Mouse (Mus musculus): Measurements from ENCODE around the gene Dusp7. TPM values are rescaled to one million over a fixed set of nuclear protein-coding genes. Genes with fewer than 3 reads are reported as not detected.

Gene Dusp7
- polyA plus RNA-seq, 1 experiment from 2014 or later, result 17.6 TPM

GRCm38 (mm10) chr9:106340501-106341312, 27.7 kb upstream of the Dusp7 start:
- H3K27ac ChIP-seq, result peak overlapping the region; percentile 86
- no peak for DNase-seq (ENCODE audit: extremely low spot score, low spot score)
- H3K4me3 ChIP-seq, result no peak overlapping the region
- H3K36me3 ChIP-seq (replicated peaks), result no peaks in the 10 kb centered on the region
- H3K4me1 ChIP-seq, result peaks cover 82% of the 10 kb centered on the region
- 58% methylated on average over 13 of the region's 13 CpGs for WGBS
- no peaks in the 10 kb centered on the region for H3K27me3 ChIP-seq (ENCODE audit: poor library complexity, severe bottlenecking)
- H3K9me3 ChIP-seq, result no peaks in the 10 kb centered on the region

GRCm38 (mm10) chr9:106341313-106341686, 27.1 kb upstream of the Dusp7 start:
- H3K4me3 ChIP-seq, result no peak overlapping the region
- no peaks in the 10 kb centered on the region for H3K36me3 ChIP-seq (replicated peaks)
- H3K4me1 ChIP-seq, result peaks cover 88% of the 10 kb centered on the region
- H3K27ac ChIP-seq, result peak overlapping the region; percentile 86
- H3K27me3 ChIP-seq (ENCODE audit: poor library complexity, severe bottlenecking), result no peaks in the 10 kb centered on the region
- H3K9me3 ChIP-seq, result no peaks in the 10 kb centered on the region
- WGBS, result 75% methylated on average over 3 of the region's 3 CpGs
- no peak for DNase-seq (ENCODE audit: extremely low spot score, low spot score)

- no peaks in the 10 kb centered on the region for H3K36me3 ChIP-seq (replicated peaks)
- H3K27me3 ChIP-seq (ENCODE audit: poor library complexity, severe bottlenecking), result no peaks in the 10 kb centered on the region
- 94% methylated on average over 9 of the region's 9 CpGs for WGBS
- H3K4me3 ChIP-seq, result no peak overlapping the region
- DNase-seq (ENCODE audit: extremely low spot score, low spot score), result no peak
- H3K4me1 ChIP-seq, result peaks cover 76% of the 10 kb centered on the region
- H3K27ac ChIP-seq, result peak overlapping the region; percentile 86
- no peaks in the 10 kb centered on the region for H3K9me3 ChIP-seq
Observed at GRCm38 (mm10) chr9:106342573-106342972, 25.9 kb upstream of the Dusp7 start.

GRCm38 (mm10) chr9:106345167-106345566, 23.3 kb upstream of the Dusp7 start:
- H3K36me3 ChIP-seq (replicated peaks), result no peaks in the 10 kb centered on the region
- no peaks in the 10 kb centered on the region for H3K9me3 ChIP-seq
- peaks cover 65% of the 10 kb centered on the region for H3K4me1 ChIP-seq
- H3K4me3 ChIP-seq, result no peak overlapping the region
- no peak for DNase-seq (ENCODE audit: extremely low spot score, low spot score)
- H3K27me3 ChIP-seq (ENCODE audit: poor library complexity, severe bottlenecking), result no peaks in the 10 kb centered on the region
- peak overlapping the region; percentile 80 for H3K27ac ChIP-seq
- 19% methylated on average over 6 of the region's 6 CpGs for WGBS

- peak overlapping the region; percentile 80 for H3K27ac ChIP-seq
- no peaks in the 10 kb centered on the region for H3K36me3 ChIP-seq (replicated peaks)
- 36% methylated on average over 6 of the region's 6 CpGs for WGBS
- peaks cover 65% of the 10 kb centered on the region for H3K4me1 ChIP-seq
- DNase-seq (ENCODE audit: extremely low spot score, low spot score), result no peak
- H3K4me3 ChIP-seq, result no peak overlapping the region
- no peaks in the 10 kb centered on the region for H3K9me3 ChIP-seq
- no peaks in the 10 kb centered on the region for H3K27me3 ChIP-seq (ENCODE audit: poor library complexity, severe bottlenecking)
Observed at GRCm38 (mm10) chr9:106345630-106346029, 22.8 kb upstream of the Dusp7 start.

GRCm38 (mm10) chr9:106348281-106348680, 20.2 kb upstream of the Dusp7 start:
- Histone ChIP-seq H3K27me3 (ENCODE audit: poor library complexity, severe bottlenecking) (no peaks in the 10 kb centered on the region), H3K27ac (peak overlapping the region; percentile 66; the same call in 1 of the 2 replicates), H3K4me3 (no peak overlapping the region), H3K36me3 (replicated peaks) (peaks cover 7% of the 10 kb centered on the region; the same call in 1 of the 2 replicates), H3K9me3 (no peaks in the 10 kb centered on the region), H3K4me1 (peaks cover 68% of the 10 kb centered on the region)
- 77% methylated on average over 10 of the region's 10 CpGs for WGBS
- DNase-seq (ENCODE audit: extremely low spot score, low spot score), result no peak

- no peaks in the 10 kb centered on the region for H3K27me3 ChIP-seq (ENCODE audit: poor library complexity, severe bottlenecking)
- peaks cover 7% of the 10 kb centered on the region; the same call in 1 of the 2 replicates for H3K36me3 ChIP-seq (replicated peaks)
- H3K27ac ChIP-seq, result peak overlapping the region; percentile 66
- no peak overlapping the region for H3K4me3 ChIP-seq
- no peak for DNase-seq (ENCODE audit: extremely low spot score, low spot score)
- peaks cover 76% of the 10 kb centered on the region for H3K4me1 ChIP-seq
- 63% methylated on average over 2 of the region's 2 CpGs for WGBS
- H3K9me3 ChIP-seq, result no peaks in the 10 kb centered on the region
Observed at GRCm38 (mm10) chr9:106349075-106349474, 19.4 kb upstream of the Dusp7 start.

- H3K4me1 ChIP-seq, result peaks cover 77% of the 10 kb centered on the region
- H3K9me3 ChIP-seq, result no peaks in the 10 kb centered on the region
- no peak overlapping the region for H3K4me3 ChIP-seq
- peaks cover 7% of the 10 kb centered on the region; the same call in 1 of the 2 replicates for H3K36me3 ChIP-seq (replicated peaks)
- no peak for DNase-seq (ENCODE audit: extremely low spot score, low spot score)
- H3K27ac ChIP-seq, result peak overlapping the region; percentile 66
- WGBS, result 71% methylated on average over 6 of the region's 6 CpGs
- H3K27me3 ChIP-seq (ENCODE audit: poor library complexity, severe bottlenecking), result no peaks in the 10 kb centered on the region
Observed at GRCm38 (mm10) chr9:106351178-106351577, 17.3 kb upstream of the Dusp7 start.

- Histone ChIP-seq H3K36me3 (replicated peaks) (peaks cover 7% of the 10 kb centered on the region; the same call in 1 of the 2 replicates), H3K27ac (peak overlapping the region; percentile 76), H3K4me1 (peaks cover 99% of the 10 kb centered on the region), H3K27me3 (ENCODE audit: poor library complexity, severe bottlenecking) (no peaks in the 10 kb centered on the region), H3K9me3 (no peaks in the 10 kb centered on the region), H3K4me3 (no peak overlapping the region)
- 66% methylated on average over 6 of the region's 6 CpGs for WGBS
- no peak for DNase-seq (ENCODE audit: extremely low spot score, low spot score)
Observed at GRCm38 (mm10) chr9:106353779-106354178, 14.7 kb upstream of the Dusp7 start.

- H3K36me3 ChIP-seq (replicated peaks), result peaks cover 7% of the 10 kb centered on the region; the same call in 1 of the 2 replicates
- DNase-seq (ENCODE audit: extremely low spot score, low spot score), result no peak
- no peaks in the 10 kb centered on the region for H3K27me3 ChIP-seq (ENCODE audit: poor library complexity, severe bottlenecking)
- H3K9me3 ChIP-seq, result no peaks in the 10 kb centered on the region
- 89% methylated on average over 6 of the region's 6 CpGs for WGBS
- peak overlapping the region; percentile 76 for H3K27ac ChIP-seq
- no peak overlapping the region for H3K4me3 ChIP-seq
- peaks cover 98% of the 10 kb centered on the region for H3K4me1 ChIP-seq
Observed at GRCm38 (mm10) chr9:106354810-106355209, 13.6 kb upstream of the Dusp7 start.

GRCm38 (mm10) chr9:106355217-106355974, 13.0 kb upstream of the Dusp7 start:
- Histone ChIP-seq H3K4me3 (no peak overlapping the region), H3K27ac (peak overlapping the region; percentile 76), H3K4me1 (peaks cover 92% of the 10 kb centered on the region), H3K9me3 (no peaks in the 10 kb centered on the region), H3K27me3 (ENCODE audit: poor library complexity, severe bottlenecking) (no peaks in the 10 kb centered on the region), H3K36me3 (replicated peaks) (peaks cover 7% of the 10 kb centered on the region; the same call in 1 of the 2 replicates)
- WGBS, result 74% methylated on average over 10 of the region's 10 CpGs
- DNase-seq (ENCODE audit: extremely low spot score, low spot score), result no peak

GRCm38 (mm10) chr9:106355975-106356286, 12.5 kb upstream of the Dusp7 start:
- H3K27ac ChIP-seq, result peak overlapping the region; percentile 76
- DNase-seq (ENCODE audit: extremely low spot score, low spot score), result no peak
- no peaks in the 10 kb centered on the region for H3K27me3 ChIP-seq (ENCODE audit: poor library complexity, severe bottlenecking)
- H3K9me3 ChIP-seq, result no peaks in the 10 kb centered on the region
- peaks cover 86% of the 10 kb centered on the region for H3K4me1 ChIP-seq
- H3K4me3 ChIP-seq, result peak overlapping the region; percentile 10
- peaks cover 7% of the 10 kb centered on the region; the same call in 1 of the 2 replicates for H3K36me3 ChIP-seq (replicated peaks)

GRCm38 (mm10) chr9:106356323-106356844, 12.0 kb upstream of the Dusp7 start:
- peak overlapping the region; percentile 10 for H3K4me3 ChIP-seq
- H3K27ac ChIP-seq, result peak overlapping the region; percentile 76
- WGBS, result 64% methylated on average over 10 of the region's 10 CpGs
- H3K36me3 ChIP-seq (replicated peaks), result peaks cover 4% of the 10 kb centered on the region; the same call in 1 of the 2 replicates
- H3K9me3 ChIP-seq, result no peaks in the 10 kb centered on the region
- peaks cover 82% of the 10 kb centered on the region for H3K4me1 ChIP-seq
- DNase-seq (ENCODE audit: extremely low spot score, low spot score), result peak; percentile 70
- H3K27me3 ChIP-seq (ENCODE audit: poor library complexity, severe bottlenecking), result no peaks in the 10 kb centered on the region
